Mouse (Mus musculus): ENCODE measurements at regions not wholly inside any gene's neighbourhood (a gene's known extent, or its start where the extent isn't known, plus 50 kb on each side); places are given as distances from the start of the nearest gene placed in this dataset.
"Not testable (repeated sequence)": the region's sequence is repeated elsewhere in the genome, so short reads cannot be mapped to it uniquely, and the experiment has no call there.

- Histone ChIP-seq H3K27me3 (ENCODE audit: insufficient read depth, low read length) (no peaks in the 10 kb centered on the region), H3K9ac (replicated peaks) (no peak overlapping the region), H3K4me1 (ENCODE audit: insufficient read depth) (peaks cover 12% of the 10 kb centered on the region), H3K9me3 (ENCODE audit: low read length) (no peaks in the 10 kb centered on the region), H3K36me3 (replicated peaks; ENCODE audit: insufficient read depth, low read length) (no peaks in the 10 kb centered on the region), H3K27ac (ENCODE audit: low read depth) (no peak overlapping the region), H3K4me3 (ENCODE audit: low read depth, low read length) (no peak overlapping the region), H3K4me2 (ENCODE audit: low read depth, low read length) (no peak overlapping the region)
- ATAC-seq (no peak), DNase-seq (no peak)
- TF ChIP-seq EP300 (IDR thresholded peaks at IDR 0.05; ENCODE audit: low read depth): no peak
- TF ChIP-seq CTCF (IDR thresholded peaks at IDR 0.05; ENCODE audit: low read depth): no peak
- 76% methylated on average over 2 of the region's 2 CpGs for WGBS (ENCODE audit: insufficient replicate concordance)
These were observed 293.6 kb downstream of the 4933412E24Rik start for GRCm38 (mm10) chr15:59722661-59723413.

DNA sequence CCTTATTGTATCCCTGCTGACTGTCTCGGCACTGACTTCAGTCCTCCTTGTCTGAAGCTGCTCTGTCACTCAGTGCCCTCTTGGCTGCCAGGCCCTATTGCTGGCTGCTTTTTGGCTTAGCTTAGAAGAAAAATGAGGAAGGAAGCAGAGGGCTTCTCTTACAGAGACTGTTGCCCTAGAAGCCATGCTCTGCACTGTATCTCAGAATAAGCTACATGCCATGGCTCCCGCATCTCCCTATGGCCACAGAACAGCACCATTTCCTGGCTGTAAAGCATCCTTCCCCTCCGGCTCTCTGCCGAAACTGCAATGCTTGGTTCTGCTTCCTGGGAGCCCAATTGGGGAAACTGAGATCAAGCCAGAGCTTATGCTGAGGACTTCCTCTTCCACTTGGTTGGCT lies 295.0 kb downstream of the 4933412E24Rik start:
- Histone ChIP-seq H3K4me2 (ENCODE audit: low read depth, low read length) (no peak overlapping the region), H3K36me3 (replicated peaks; ENCODE audit: insufficient read depth, low read length) (no peaks in the 10 kb centered on the region), H3K4me1 (ENCODE audit: insufficient read depth) (peaks cover 15% of the 10 kb centered on the region), H3K4me3 (ENCODE audit: low read depth, low read length) (no peak overlapping the region), H3K9ac (replicated peaks) (no peak overlapping the region), H3K27ac (ENCODE audit: low read depth) (peak overlapping the region; percentile 69), H3K27me3 (ENCODE audit: insufficient read depth, low read length) (no peaks in the 10 kb centered on the region), H3K9me3 (ENCODE audit: low read length) (no peaks in the 10 kb centered on the region)
- TF ChIP-seq EP300 (IDR thresholded peaks at IDR 0.05; ENCODE audit: low read depth): no peak
- no peak for TF ChIP-seq CTCF (IDR thresholded peaks at IDR 0.05; ENCODE audit: low read depth)
- peak; percentile 35; the same call in 1 of the 2 replicates for ATAC-seq
- WGBS (ENCODE audit: insufficient replicate concordance): 36% methylated on average over 4 of the region's 4 CpGs
- DNase-seq: no peak

- Histone ChIP-seq H3K4me2 (ENCODE audit: low read depth, low read length) (no peak overlapping the region), H3K27ac (ENCODE audit: low read depth) (peak overlapping the region; percentile 69), H3K9ac (replicated peaks) (no peak overlapping the region), H3K4me3 (ENCODE audit: low read depth, low read length) (no peak overlapping the region), H3K36me3 (replicated peaks; ENCODE audit: insufficient read depth, low read length) (no peaks in the 10 kb centered on the region), H3K9me3 (ENCODE audit: low read length) (no peaks in the 10 kb centered on the region), H3K4me1 (ENCODE audit: insufficient read depth) (peaks cover 15% of the 10 kb centered on the region), H3K27me3 (ENCODE audit: insufficient read depth, low read length) (no peaks in the 10 kb centered on the region)
- WGBS (ENCODE audit: insufficient replicate concordance): 44% methylated on average over 6 of the region's 6 CpGs
- TF ChIP-seq CTCF (IDR thresholded peaks at IDR 0.05; ENCODE audit: low read depth) (no peak), EP300 (IDR thresholded peaks at IDR 0.05; ENCODE audit: low read depth) (no peak)
- DNase-seq (peak; percentile 29), ATAC-seq (peak; percentile 16; the same call in 1 of the 2 replicates)
These were observed 295.4 kb downstream of the 4933412E24Rik start for GRCm38 (mm10) chr15:59721018-59721417.

DNA sequence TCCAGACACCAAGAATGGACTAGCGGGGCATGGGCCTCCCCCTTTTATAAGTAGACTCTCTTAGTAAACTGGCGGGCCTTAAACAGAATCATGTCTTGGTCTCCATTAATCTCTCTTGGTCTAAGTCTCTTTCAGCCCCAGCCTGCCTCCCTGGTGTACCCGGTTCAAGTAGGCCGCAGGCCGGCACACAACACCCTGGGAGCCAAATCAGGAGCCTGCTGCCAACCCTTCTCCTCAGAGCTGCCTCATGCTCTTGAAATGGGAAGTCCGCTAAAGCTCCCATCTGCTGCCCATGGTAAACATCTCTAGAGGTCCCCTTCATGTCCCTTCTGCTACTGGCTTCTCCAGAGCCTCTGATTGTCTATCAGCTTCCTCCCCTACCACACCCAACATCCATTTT lies 296.3 kb downstream of the 4933412E24Rik start:
- Histone ChIP-seq H3K4me2 (ENCODE audit: low read depth, low read length) (no peak overlapping the region), H3K4me3 (ENCODE audit: low read depth, low read length) (no peak overlapping the region), H3K9ac (replicated peaks) (no peak overlapping the region), H3K9me3 (ENCODE audit: low read length) (no peaks in the 10 kb centered on the region), H3K36me3 (replicated peaks; ENCODE audit: insufficient read depth, low read length) (no peaks in the 10 kb centered on the region), H3K27me3 (ENCODE audit: insufficient read depth, low read length) (no peaks in the 10 kb centered on the region), H3K27ac (ENCODE audit: low read depth) (0 out of 2 replicates have a peak overlapping the region, but pooled peaks have one; percentile 0), H3K4me1 (ENCODE audit: insufficient read depth) (peaks cover 15% of the 10 kb centered on the region)
- WGBS (ENCODE audit: insufficient replicate concordance): 71% methylated on average over 6 of the region's 6 CpGs
- TF ChIP-seq EP300 (IDR thresholded peaks at IDR 0.05; ENCODE audit: low read depth) (no peak), CTCF (IDR thresholded peaks at IDR 0.05; ENCODE audit: low read depth) (no peak)
- ATAC-seq (no peak), DNase-seq (no peak)

DNA sequence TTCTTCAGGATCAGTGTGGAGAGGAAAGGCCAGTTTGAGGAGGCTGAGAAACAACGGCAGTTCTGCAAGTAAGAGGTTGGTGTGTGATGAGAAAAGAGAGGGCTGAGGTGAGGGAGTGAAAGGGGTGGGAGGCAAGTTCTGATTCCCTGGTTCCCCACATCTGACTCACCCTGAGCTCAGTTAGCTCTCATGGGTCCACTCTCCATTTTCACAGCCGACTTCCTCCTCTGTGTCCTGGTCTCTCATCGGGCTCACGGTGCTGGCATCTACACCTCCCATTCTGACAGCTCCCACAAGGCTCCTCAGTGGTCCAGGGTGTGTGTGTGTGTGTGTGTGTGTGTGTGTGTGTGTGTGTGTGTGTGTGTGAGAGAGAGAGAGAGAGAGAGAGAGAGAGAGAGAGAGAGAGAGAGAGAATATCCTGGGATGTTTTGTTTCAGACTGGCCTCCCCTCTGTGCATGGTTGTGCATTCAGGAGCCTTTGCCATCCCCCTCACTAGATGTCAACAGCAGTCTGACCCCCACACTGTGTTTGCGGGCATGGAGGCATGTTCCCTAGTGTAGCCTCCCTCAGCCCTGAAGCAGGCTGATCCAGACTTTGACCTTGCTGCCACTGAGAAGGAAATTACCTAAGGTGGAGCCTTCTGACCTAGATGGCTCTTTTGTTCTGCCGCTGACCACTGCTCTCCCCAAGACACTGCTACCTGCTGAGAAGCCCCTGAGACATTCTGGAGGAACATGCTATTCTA lies 296.9 kb downstream of the 4933412E24Rik start:
- not testable (repeated sequence) for H3K36me3 ChIP-seq (replicated peaks; ENCODE audit: insufficient read depth, low read length); H3K27ac ChIP-seq (ENCODE audit: low read depth); H3K27me3 ChIP-seq (ENCODE audit: insufficient read depth, low read length); DNase-seq; ATAC-seq; H3K4me2 ChIP-seq (ENCODE audit: low read depth, low read length); H3K9ac ChIP-seq (replicated peaks); H3K9me3 ChIP-seq (ENCODE audit: low read length); H3K4me3 ChIP-seq (ENCODE audit: low read depth, low read length)
- H3K4me1 ChIP-seq (ENCODE audit: insufficient read depth): peaks cover 15% of the 10 kb centered on the region
- 60% methylated on average over 6 of the region's 6 CpGs for WGBS (ENCODE audit: insufficient replicate concordance)

DNA sequence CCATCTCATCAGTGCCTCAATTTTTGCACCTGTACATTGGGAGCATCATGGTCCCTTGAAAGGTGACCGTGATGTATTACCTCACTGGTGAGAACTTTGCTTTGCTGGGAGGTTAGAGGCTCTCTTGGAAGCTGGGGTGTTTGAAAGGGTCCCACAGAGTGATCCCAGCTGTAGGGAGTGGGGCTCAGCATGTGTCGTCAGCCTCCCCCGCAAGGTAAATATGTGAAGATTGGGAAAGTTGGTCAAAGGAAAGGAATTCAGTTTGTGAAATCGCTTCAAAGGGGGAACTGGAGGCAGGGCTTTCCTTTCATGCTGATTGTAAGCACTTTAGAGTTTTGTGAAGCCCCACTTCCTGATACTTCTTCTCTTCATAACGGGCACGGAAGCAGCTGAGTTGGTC lies 299.5 kb downstream of the 4933412E24Rik start:
- DNase-seq (peak; percentile 27), ATAC-seq (peak; percentile 56)
- TF ChIP-seq EP300 (IDR thresholded peaks at IDR 0.05; ENCODE audit: low read depth): peak; percentile 52; the same call in 1 of the 2 replicates
- no peak for TF ChIP-seq CTCF (IDR thresholded peaks at IDR 0.05; ENCODE audit: low read depth)
- no peak overlapping the region for H3K4me2 ChIP-seq (ENCODE audit: low read depth, low read length)
- H3K27me3 ChIP-seq (ENCODE audit: insufficient read depth, low read length): no peaks in the 10 kb centered on the region
- H3K4me3 ChIP-seq (ENCODE audit: low read depth, low read length): no peak overlapping the region
- H3K27ac ChIP-seq (ENCODE audit: low read depth): peak overlapping the region; percentile 49
- 23% methylated on average over 6 of the region's 6 CpGs for WGBS (ENCODE audit: insufficient replicate concordance)
- H3K4me1 ChIP-seq (ENCODE audit: insufficient read depth): peaks cover 22% of the 10 kb centered on the region
- H3K36me3 ChIP-seq (replicated peaks; ENCODE audit: insufficient read depth, low read length): no peaks in the 10 kb centered on the region
- no peaks in the 10 kb centered on the region for H3K9me3 ChIP-seq (ENCODE audit: low read length)
- H3K9ac ChIP-seq (replicated peaks): no peak overlapping the region; the same call in 1 of the 2 replicates

Data from liver, postnatal 0 days (tissue).